Mouse (Mus musculus) adrenal gland, postnatal 25 days (tissue): ENCODE results near the gene Cacnb3. TPM values are rescaled to one million over a fixed set of nuclear protein-coding genes. Genes with fewer than 3 reads are reported as not detected.
"Not testable (repeated sequence)": the region's sequence is repeated elsewhere in the genome, so short reads cannot be mapped to it uniquely, and the experiment has no call there.

Experiments
- DNase-seq: peaks from one replicate; pipeline ENCODE4 v3.0.0; 2021; ENCODE audit warnings: mixed read lengths
- long read RNA-seq: library from polyadenylated mRNA; stranded (forward); transcript quantifications from one replicate; pipeline ENCODE4 v2.0.0, GENCODE M21; 2021
- total RNA-seq: library from RNA; stranded (reverse); gene quantifications from 2 replicates; pipeline ENCODE4 v1.2.3, GENCODE M21; 2021

Cacnb3 gene
- total RNA-seq, result 12.6 and 14.3 TPM in 2 replicates
- long read RNA-seq, partial matches to known transcripts, result 2 of 4 reads
- long read RNA-seq, other reads (novel, unspliced or antisense), result 2 of 4 reads

DNA sequence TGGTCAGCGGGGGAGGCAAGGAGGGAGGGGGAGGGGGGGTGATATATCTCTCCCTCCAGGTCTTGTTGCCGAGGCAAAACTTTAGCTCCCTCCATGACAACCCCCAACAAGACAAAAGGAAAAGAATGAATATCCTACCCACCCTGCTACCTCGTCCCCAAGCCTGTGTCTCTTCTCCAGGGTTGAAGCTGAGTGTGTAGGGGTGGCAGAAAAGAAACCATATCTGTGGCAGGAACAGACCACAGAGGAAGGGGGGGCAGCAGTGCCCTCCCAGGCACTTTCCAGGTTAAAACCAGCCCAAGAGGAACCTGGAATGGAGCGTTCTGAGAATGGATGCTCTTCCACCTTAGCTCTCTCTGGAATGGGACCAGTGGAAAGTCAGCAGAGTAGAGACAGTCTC lies at the start of gene Cacnb3:
TSS of gene Cacnb3 (plus strand) at position 301 of the 400 bp plus-strand sequence.
- DNase-seq, result no peak

GRCm38 (mm10) chr15:98582410-98582809 lies 48.2 kb upstream of the Cacnb3 start:
- no peak for DNase-seq

- no peak for DNase-seq
Observed at GRCm38 (mm10) chr15:98582996-98583395, 47.6 kb upstream of the Cacnb3 start.

DNA sequence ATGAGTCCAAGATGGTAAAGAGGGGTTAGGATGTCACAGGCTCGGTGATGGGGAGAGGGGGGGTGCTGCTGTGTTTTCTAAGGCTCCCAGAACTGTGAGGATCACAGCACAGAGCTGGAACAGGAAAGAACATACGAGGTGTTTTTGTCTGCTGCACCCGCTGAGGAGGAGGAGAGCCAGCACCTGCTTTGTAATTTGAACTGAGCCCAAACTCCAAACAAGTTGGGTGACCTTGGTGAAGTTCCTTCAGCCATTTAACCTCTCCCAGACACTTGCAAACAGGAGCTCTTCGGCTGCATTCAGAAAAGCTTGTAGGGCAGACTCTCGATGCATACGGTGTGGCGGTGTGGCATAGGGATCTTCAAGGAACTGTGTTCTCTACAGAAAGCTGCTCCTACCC lies 45.2 kb upstream of the Cacnb3 start:
- no peak for DNase-seq

DNA sequence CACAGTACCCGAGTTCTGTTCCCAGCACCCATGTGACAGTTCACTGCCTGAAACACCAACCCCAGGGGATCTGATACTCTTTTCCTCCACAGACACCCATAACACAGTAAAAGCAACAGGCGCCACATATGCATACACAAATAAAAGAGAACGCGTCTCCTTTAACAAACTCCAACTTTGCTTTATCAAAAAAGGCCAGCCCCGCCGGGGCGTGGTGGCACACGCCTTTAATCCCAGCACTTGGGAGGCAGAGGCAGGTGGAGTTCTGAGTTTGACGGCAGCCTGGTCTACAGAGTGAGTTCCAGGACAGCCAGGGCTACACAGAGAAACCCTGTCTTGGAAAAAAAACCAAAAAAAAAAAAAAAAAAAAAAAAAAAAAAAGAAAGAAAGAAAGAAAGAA lies 44.5 kb upstream of the Cacnb3 start:
- DNase-seq, result not testable (repeated sequence)

DNA sequence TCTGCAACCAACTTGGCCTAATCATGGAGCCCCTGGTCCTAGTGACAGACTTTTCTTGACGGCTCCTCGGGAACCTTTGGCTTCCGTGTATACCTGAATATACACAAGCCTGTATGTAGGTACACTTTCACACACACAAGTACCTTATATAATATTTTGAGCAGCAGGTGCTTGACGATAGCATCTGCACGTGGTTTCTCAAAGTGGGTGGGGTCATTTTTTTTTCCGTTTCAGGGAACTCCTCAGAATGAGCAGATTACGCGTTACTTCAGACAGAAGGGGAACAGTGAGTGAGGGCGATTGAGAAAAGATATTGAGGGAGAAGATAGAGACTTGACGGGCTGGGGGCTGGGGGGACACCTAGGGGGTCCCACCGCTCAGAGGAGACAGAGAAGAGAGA lies 42.9 kb upstream of the Cacnb3 start:
- DNase-seq, result no peak

GRCm38 (mm10) chr15:98589640-98590336 lies 40.9 kb upstream of the Cacnb3 start:
- DNase-seq, result no peak

GRCm38 (mm10) chr15:98591396-98591795 lies 39.2 kb upstream of the Cacnb3 start:
- no peak for DNase-seq

GRCm38 (mm10) chr15:98594193-98594592 lies 36.4 kb upstream of the Cacnb3 start:
- no peak for DNase-seq

DNA sequence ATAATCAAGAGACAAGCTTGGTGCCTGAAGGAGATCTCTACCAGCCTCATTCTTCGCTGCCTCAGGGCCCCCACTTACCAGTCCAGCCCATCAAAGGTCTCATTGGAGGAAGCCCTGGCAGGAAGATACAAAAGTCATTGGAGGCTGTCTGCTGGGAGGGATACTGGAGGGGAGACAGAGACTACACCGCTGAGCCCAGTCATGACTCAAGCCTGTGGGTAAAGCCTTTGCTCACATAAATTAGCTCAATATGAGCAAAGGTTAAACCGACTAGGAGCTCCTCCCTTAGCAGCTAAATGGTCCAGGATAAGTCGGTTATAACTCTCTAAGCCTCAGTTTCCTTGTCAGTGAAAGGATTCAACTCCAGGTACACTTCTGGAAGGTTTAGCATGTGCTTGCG lies 35.6 kb upstream of the Cacnb3 start:
- no peak for DNase-seq

- no peak for DNase-seq
Observed at GRCm38 (mm10) chr15:98596609-98597008, 34.0 kb upstream of the Cacnb3 start.

GRCm38 (mm10) chr15:98600036-98600709 lies 30.5 kb upstream of the Cacnb3 start:
- DNase-seq, result no peak

DNA sequence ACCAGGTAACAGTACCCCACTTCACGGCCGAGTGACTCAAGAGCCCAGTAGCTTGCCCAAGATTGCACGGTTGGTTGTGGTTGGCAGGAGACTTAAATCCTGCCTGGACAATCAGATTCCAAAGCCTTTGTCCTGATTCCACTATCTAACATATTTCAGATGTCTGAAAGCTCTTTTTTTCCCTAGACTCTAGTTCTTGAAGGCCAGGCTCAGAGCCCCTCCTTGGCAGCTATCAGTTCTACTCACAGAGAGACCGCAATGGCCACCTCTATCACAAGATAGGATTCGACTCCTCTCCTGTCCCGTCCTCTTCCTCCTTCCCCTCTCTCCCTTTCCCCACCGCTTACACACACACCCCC lies 28.8 kb upstream of the Cacnb3 start:
- no peak for DNase-seq

GRCm38 (mm10) chr15:98602191-98602881 lies 28.3 kb upstream of the Cacnb3 start:
- DNase-seq, result peak; percentile 25

- no peak for DNase-seq
Observed at GRCm38 (mm10) chr15:98602921-98603458, 27.6 kb upstream of the Cacnb3 start.

- DNase-seq, result no peak
Observed at GRCm38 (mm10) chr15:98604041-98604575, 26.5 kb upstream of the Cacnb3 start.

DNA sequence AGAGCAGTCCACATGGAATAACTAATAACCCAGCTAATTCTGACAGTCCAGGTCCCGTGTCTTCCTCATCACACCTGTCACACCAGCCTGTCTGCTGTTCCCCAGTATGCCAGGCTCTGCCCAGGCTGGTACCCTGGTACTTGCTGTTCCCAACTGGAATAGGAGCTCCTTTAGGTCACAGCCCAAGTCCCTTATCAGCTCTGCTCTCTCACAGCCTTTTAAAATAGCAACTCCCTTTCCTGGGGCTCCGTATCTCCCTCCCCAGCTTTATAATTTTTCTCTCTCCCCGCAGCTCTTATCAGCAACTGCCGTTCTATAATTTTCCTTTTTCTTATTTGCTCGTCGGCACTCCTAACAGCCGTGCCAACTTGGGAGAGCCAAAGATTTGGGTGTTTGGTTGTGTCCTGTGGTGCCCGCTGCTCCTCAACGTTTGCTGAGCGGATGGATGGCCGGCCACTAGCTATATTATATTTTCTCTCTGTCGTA lies 24.5 kb upstream of the Cacnb3 start:
- no peak for DNase-seq

DNA sequence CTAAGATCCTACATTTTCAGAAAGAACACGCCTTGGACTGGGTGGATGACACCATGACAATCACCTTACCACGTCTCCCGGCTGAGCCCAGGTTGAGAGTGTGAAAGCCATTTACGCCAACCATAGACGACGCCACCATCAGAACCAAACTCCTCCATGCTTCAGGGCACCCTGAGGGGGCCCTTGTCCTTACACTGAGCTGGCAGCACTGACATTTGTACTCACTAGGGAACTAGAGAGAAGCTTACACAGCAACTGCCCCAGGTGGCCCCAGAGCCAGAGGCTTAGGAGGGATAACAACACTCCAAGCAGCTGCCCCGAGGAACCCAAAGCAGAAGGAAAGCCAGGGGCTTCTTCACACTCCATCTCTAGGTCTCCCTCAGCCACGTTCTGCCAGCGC lies 23.9 kb upstream of the Cacnb3 start:
- DNase-seq, result no peak

- DNase-seq, result peak; percentile 50
Observed at GRCm38 (mm10) chr15:98607557-98607956, 23.1 kb upstream of the Cacnb3 start.

DNA sequence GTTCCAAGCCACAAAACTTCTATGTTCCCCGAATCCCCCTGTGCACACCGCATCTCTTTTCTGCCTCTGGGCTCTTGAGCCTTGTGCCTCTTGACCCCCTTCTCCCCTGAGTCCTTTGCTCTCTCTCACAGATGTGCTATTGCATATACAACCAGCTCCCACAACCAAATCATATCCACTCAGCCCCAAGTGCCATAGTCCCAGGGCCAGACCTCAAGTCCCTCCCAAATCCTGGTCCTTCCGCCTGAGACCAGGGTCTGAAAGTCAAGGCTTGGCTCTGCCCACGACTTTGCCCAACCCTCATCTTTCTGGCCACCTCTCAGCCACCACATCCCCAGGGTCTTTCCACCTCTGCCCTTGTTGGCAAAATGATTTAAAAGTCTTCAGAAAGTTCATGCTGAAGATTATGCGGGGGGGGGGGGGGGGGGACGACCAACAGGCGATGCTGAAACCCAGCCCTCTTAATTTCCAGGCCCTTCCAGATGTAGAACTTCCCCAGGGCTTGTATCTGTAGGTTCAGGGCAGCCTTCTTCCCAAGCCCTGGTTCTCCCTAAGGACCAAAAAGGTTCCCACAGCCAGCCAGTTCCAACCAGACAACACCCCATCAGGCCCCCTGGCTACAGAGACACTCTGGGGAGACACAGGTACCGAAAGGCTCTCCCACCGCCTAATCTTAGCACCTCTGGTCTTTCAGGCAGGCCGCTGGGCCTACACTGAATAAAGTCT lies 22.4 kb upstream of the Cacnb3 start:
- no peak for DNase-seq

- peak; percentile 21 for DNase-seq
Observed at GRCm38 (mm10) chr15:98608784-98609250, 21.8 kb upstream of the Cacnb3 start.
